Mouse (Mus musculus) 416B (cell line): ENCODE data around the gene 1110051M20Rik.

ENCODE experiments used
- DNase-seq: peaks from one replicate; pipeline ENCODE4 v3.0.0; 2011; ENCODE audit warnings: low read depth

The 1110051M20Rik gene

DNA sequence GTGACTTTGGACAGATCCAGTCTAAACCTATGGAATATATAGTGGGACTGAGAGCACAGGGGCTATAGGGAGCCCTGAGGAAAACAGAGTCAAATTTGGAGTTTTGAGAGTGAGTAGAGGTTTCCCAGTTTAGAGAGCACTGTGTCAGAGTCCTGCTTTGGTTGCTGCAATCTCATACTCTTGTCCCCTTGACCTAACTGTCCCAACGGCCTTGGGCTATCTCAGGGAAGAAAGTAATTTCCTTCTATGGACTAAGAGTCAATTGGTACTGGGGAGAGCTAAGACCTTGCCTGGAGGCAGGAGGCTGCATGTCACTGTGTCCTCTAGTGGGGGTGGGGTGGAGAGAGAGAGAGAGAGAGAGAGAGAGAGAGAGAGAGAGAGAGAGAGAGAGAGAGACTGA lies 185.7 kb downstream of the 1110051M20Rik start:
- no peak for DNase-seq

GRCm38 (mm10) chr2:91258054-91258453 lies 186.4 kb downstream of the 1110051M20Rik start:
- no peak for DNase-seq

DNA sequence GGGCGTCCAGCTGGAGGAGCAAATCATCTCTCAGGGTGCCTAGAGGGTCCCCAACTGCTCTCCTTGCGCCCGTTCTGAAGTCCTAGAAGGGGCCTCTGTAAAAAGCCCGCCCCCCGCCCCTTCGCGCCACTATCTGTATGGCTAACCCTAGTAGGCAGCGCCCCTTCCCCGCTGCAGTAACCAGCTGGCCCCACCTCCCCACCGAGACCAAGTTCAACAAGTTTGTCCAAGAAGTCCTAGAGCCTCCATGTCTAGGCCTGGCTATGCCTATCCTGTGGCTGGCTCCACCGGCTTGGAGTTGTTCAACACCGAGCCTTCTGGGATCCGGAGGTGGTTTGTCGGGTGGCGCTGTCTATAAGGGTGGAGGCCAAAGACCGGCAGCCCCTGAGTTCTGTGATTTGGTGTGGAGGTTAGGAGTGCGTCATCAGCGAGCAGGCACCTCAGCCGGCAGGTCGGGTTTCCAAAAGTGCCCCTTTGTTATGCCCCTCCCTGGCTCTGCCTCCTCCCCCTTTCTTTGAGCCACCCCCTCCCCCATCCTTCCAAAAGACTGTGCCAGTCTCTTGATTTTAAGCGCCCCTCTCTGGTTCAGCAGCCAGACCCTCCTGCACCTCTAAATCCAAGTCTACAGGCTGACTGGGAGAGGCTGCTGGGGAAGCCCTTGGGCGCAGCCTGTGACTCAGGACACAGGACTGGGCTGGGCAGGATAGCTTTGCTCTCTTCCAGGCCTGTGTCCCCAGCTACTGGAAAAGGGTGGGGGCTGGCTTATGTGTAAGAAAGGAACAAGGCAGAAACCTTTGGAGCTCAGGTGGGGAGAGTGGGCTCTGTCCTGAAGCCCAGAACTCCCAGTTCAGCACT lies 187.2 kb downstream of the 1110051M20Rik start:
- DNase-seq, result no peak

DNA sequence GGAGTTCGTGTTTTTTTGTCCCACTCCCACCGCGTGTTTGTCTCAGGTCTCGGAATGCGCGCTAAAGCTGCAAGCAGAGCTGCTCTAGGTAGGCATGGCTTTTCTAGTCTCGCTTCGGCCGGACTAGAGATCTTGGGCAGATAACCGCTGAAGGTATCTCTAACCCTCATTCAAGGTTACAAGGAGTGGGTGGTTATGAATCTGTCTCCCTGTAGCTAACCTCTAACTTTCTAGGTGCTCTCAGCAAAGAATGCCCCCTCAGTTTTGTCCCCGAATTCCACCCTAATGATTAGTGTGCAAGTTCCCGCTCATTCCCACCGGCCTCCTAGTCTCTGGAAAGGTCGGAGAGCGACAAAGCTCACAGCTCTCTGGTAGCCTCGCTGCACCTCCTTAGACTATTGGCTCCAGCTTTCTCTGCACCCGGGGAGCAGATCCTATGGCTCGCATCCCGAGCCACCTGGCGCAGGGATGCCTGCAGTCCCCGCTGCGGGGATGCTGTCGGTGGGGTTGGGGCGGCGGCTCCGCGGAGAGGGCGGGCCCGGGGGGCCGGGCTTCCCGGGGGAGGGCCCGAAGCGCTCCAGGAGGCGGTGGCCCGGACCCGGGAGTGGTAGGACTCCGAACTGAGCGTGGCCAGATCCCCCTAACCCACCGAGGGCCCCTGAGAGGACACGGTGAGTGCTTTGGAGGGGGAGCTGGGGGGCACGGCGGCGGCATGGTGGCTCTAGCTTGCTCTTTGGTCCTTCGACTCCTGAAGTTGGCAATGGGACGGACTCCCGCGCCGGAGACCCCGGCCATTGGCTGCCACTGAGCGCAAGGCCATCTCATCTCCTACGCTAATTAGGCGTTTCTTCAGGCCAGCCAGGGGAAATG lies 188.0 kb downstream of the 1110051M20Rik start:
- DNase-seq, result no peak

DNA sequence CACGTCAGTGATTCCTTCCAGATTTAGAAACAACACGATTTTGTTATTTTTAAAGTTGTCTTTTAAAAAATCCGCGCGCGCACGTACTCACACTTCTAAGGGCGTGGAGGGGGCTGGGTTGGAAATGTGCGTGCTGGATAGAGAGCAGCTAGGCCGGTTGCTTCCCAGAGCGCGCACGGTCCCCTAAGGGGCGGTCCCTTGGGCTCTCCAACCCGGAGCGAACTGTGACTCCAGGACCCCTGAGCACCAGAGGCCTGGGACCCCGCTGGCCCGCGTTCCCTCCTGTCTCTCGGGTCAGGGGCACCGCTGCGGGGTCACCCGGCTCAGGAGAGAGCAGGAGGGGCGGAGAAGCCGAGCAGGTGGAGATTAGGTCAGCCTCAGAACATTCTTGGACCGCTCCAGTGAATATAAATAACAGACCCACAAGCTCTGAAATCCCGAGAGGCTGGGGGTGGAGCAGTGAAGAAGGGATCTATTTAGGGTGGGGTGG lies 188.8 kb downstream of the 1110051M20Rik start, which contains the start of gene Pacsin3:
Pacsin3 (plus strand) TSS at position 294 of the 490 bp plus-strand sequence.
- no peak for DNase-seq

GRCm38 (mm10) chr2:91254725-91255380 lies 189.7 kb downstream of the 1110051M20Rik start:
- DNase-seq, result no peak

DNA sequence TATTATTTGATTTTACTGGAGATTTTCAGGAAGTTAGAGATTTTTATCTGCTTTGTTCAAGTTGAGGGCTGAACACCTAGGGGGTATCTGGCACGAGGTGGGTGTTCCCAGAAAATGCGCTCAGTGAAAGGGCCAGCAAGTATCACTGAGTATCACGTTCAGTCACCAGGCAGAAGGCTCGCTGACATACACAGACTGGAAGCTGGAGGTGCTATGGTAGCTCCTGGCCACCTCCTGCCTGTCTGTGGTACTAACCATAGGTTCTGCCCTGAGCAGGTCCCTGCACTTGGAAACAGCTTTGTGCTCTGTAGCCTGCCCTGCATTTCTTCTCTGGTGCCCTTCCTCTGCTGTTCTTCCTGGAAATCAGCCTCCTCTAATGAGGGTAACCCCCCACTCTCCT lies 192.0 kb downstream of the 1110051M20Rik start:
- no peak for DNase-seq

GRCm38 (mm10) chr2:91252001-91252400 lies 192.5 kb downstream of the 1110051M20Rik start:
- DNase-seq, result no peak

- DNase-seq, result no peak
Measured at GRCm38 (mm10) chr2:91248366-91248765, 196.1 kb downstream of the 1110051M20Rik start.

DNA sequence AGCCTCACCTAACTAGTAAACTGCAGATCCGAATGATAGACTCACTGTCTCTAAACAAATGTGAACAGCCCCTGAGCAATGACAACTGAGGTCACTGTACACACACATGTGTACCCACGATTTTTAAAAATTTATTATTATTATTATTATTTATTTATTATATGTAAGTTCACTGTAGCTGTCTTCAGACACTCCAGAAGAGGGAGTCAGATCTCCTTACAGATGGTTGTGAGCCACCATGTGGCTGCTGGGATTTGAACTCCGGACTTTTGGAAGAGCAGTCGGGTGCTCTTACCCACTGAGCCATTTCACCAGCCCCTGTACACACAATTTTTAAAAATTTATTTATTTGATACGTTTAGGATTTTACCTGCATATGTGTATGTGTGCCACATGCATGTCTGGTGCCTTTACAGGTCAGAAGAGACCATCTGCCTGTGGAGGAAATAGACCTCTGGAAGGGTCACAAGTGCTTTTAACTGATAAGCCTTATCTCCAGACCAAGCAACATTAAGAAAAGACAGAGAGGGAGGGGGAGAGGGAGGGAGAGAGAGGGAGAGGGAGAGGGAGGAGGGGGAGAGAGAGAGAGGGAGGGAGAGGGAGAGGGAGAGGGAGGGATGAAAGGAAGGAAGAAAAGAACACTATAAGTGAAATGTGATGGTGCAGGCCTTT lies 199.8 kb downstream of the 1110051M20Rik start:
- DNase-seq, result peak; percentile 86

GRCm38 (mm10) chr2:91243416-91243815 lies 201.1 kb downstream of the 1110051M20Rik start:
- peak; percentile 58 for DNase-seq

GRCm38 (mm10) chr2:91242547-91242946 lies 202.0 kb downstream of the 1110051M20Rik start:
- DNase-seq, result peak; percentile 73

- DNase-seq, result peak; percentile 70
Measured at GRCm38 (mm10) chr2:91237511-91238080, 206.9 kb downstream of the 1110051M20Rik start.

GRCm38 (mm10) chr2:91236601-91237510 lies 207.6 kb downstream of the 1110051M20Rik start, which contains the start of gene Ddb2:
TSS of gene Ddb2 (minus strand) at chr2:91236982.
- peak; percentile 98 for DNase-seq

DNA sequence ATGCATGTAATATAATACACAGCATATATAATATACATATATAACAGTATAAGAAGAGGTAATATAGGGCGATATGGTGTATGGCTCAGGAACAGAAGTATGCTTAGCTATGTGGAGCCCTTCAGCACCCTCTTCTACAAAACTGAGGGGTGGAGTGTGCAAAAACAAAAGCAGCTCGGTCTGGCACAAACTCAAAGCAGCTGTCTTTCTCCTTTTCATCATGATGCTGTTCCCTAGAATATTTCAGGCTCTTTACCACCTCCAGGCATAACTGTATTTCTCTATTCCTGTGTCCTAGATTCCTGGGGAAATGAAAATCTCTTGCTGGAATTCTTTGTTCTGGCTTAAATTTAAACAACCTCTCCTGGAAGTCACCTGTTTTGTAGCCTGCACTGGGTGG lies 214.8 kb downstream of the 1110051M20Rik start:
- no peak for DNase-seq
